Mouse (Mus musculus) lung, embryonic 15.5 days (tissue): ENCODE results near the gene Agxt2. TPM values are rescaled to one million over a fixed set of nuclear protein-coding genes. Genes with fewer than 3 reads are reported as not detected.

Source experiments
- ATAC-seq: fragments of 200-750 bp; cut with Nextera tagmentation; 2 replicates; pipeline ENCODE4 v1.8.0; 2017; ENCODE audit warnings: moderate number of reproducible peaks, borderline replicate concordance; ENCODE audit not compliant: low FRiP score, low TSS enrichment; ENCODE audit errors: extremely low read depth
- H3K27ac ChIP-seq: fragments of 300-500 bp; sonication (generic); 2 replicates; pipeline ENCODE4 v1.5.1; 2015; ENCODE audit warnings: moderate library complexity, mild to moderate bottlenecking, inconsistent platforms
- H3K27me3 ChIP-seq: fragments of 300-500 bp; sonication (generic); 2 replicates; pipeline ENCODE4 v1.6.1; 2015; ENCODE audit warnings: inconsistent platforms
- H3K36me3 ChIP-seq: fragments of 300-500 bp; sonication (generic); 2 replicates; pipeline ENCODE4 v1.6.1; 2015; ENCODE audit warnings: inconsistent platforms
- H3K4me1 ChIP-seq: fragments of 300-500 bp; sonication (generic); 2 replicates; pipeline ENCODE4 v1.6.1; 2015; ENCODE audit warnings: inconsistent platforms
- H3K4me2 ChIP-seq: fragments of 300-500 bp; sonication (generic); 2 replicates; pipeline ENCODE4 v1.6.1; 2015; ENCODE audit warnings: inconsistent platforms, mild to moderate bottlenecking, moderate library complexity
- H3K4me3 ChIP-seq: fragments of 300-500 bp; sonication (generic); 2 replicates; pipeline ENCODE4 v1.5.1; 2015; ENCODE audit warnings: mild to moderate bottlenecking, inconsistent platforms
- H3K9ac ChIP-seq: fragments of 300-500 bp; sonication (generic); 2 replicates; pipeline ENCODE4 v1.6.1; 2015; ENCODE audit warnings: inconsistent platforms
- H3K9me3 ChIP-seq: fragments of 300-500 bp; sonication (generic); 2 replicates; pipeline ENCODE4 v1.6.1; 2016; ENCODE audit warnings: inconsistent platforms
- WGBS: fragments of 180-500 bp; shearing (Covaris S2); methylation state at CpG from one replicate; pipeline ENCODE4 v1.1.7; 2015; 5-methylcytosine and 5-hydroxymethylcytosine counted together
- polyA plus RNA-seq: library from polyadenylated mRNA; unstranded; fragments of >200 nt; fragmentation: Nextera tagmentation; extraction: Ambion mirVana; gene quantifications from 2 replicates; pipeline ENCODE4 v1.2.1, GENCODE M21; 2015

Gene Agxt2
- polyA plus RNA-seq, 1 experiment from 2014 or later, result not detected

DNA sequence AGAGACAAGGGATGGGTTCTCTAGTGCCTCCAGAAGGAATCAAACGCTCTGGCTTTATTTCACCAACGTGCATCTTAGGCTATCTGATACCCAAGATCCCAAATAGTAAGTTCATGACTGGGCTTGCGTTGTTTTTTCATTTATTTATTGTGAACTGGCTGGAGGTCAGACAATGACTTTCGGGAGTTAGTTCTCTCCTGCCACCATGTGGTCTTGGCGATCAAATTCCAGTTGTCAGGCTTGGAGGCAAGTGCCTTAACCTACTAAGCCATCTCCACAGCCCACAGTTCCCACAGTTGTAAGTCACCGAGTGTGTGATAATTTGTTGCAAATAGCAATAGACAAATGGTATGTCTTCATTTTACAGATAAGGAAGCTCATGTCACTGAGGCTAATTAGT, 81.6 kb downstream of the Agxt2 start:
- H3K27me3 ChIP-seq, result no peaks in the 10 kb centered on the region
- H3K9me3 ChIP-seq, result no peaks in the 10 kb centered on the region
- no peak overlapping the region for H3K4me2 ChIP-seq
- 75% methylated on average over 6 of the region's 6 CpGs for WGBS
- H3K9ac ChIP-seq, result no peak overlapping the region
- H3K4me1 ChIP-seq, result no peaks in the 10 kb centered on the region
- H3K27ac ChIP-seq, result no peak overlapping the region
- ATAC-seq, result no peak
- H3K36me3 ChIP-seq, result peaks cover 6% of the 10 kb centered on the region; the same call in 1 of the 2 replicates
- H3K4me3 ChIP-seq, result no peak overlapping the region

DNA sequence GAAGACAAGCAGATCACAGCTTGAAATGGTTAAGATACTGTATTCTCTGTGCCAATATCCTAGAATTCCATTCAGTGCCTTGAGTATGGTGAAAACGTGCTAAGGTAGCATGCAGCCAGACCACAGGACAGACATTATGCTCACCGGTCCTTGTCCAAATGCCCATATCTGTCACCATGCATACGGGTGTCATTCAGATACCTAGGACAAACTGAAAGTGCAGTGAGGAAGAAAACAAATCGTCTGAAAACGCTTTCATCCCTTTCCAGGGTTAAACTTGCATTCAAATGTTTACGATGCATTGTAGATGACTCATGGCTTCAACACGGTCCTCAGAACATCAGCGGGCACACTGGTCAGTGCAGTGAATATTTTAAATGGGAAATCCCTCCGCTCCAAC, 83.2 kb downstream of the Agxt2 start:
- no peak for ATAC-seq
- H3K4me3 ChIP-seq, result no peak overlapping the region
- H3K27ac ChIP-seq, result no peak overlapping the region
- H3K4me1 ChIP-seq, result no peaks in the 10 kb centered on the region
- no peaks in the 10 kb centered on the region for H3K9me3 ChIP-seq
- no peak overlapping the region for H3K9ac ChIP-seq
- WGBS, result 84% methylated on average over 9 of the region's 9 CpGs
- no peaks in the 10 kb centered on the region for H3K27me3 ChIP-seq
- H3K4me2 ChIP-seq, result no peak overlapping the region
- H3K36me3 ChIP-seq, result peaks cover 18% of the 10 kb centered on the region

- H3K4me3 ChIP-seq, result no peak overlapping the region
- no peak overlapping the region for H3K4me2 ChIP-seq
- no peaks in the 10 kb centered on the region for H3K4me1 ChIP-seq
- no peak for ATAC-seq
- no peak overlapping the region for H3K9ac ChIP-seq
- no peaks in the 10 kb centered on the region for H3K9me3 ChIP-seq
- H3K27ac ChIP-seq, result no peak overlapping the region
- no peaks in the 10 kb centered on the region for H3K27me3 ChIP-seq
- 90% methylated on average over 1 of the region's 1 CpGs for WGBS
- H3K36me3 ChIP-seq, result peaks cover 22% of the 10 kb centered on the region
Measured at GRCm38 (mm10) chr15:10442275-10442674, 83.9 kb downstream of the Agxt2 start.

DNA sequence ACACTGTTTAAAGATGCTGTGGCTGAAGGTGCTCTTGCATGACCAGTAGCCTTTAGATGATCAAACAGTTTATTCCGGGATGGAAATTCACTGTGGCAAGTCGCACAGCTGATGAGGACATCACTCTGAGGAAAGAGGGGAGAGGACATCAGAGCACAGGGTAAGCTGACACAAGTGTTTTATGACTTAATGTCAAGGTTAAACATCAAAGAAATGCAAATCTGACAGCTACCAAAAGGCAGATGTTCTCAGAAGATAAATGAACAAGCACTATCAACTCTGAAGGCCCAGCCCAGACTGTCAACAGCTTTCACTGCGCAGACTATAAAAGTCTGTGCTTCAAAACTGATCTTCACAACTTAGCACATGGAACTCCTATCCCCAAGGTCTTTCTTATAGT, 88.8 kb downstream of the Agxt2 start:
- Histone ChIP-seq H3K9ac (no peak overlapping the region), H3K27me3 (no peaks in the 10 kb centered on the region), H3K4me3 (no peak overlapping the region), H3K9me3 (no peaks in the 10 kb centered on the region), H3K4me1 (no peaks in the 10 kb centered on the region), H3K36me3 (peaks cover 37% of the 10 kb centered on the region), H3K27ac (no peak overlapping the region), H3K4me2 (no peak overlapping the region)
- 90% methylated on average over 3 of the region's 3 CpGs for WGBS
- no peak for ATAC-seq

Other genes starting within 250 kb of the Agxt2 start
- gene Prlr, start 181.3 kb upstream of the Agxt2 start, polyA plus RNA-seq, result 0.20 and 0.35 TPM in 2 replicates
- not detected in 2 replicates for gene Gm21973, start 33.2 kb upstream of the Agxt2 start, polyA plus RNA-seq
- gene Dnajc21, start 112.0 kb downstream of the Agxt2 start, polyA plus RNA-seq, result 13.3 and 13.4 TPM in 2 replicates
- 97.1 and 103 TPM in 2 replicates for gene Brix1, start 127.4 kb downstream of the Agxt2 start, polyA plus RNA-seq
- 31.4 and 36.2 TPM in 2 replicates for gene Rad1, start 127.5 kb downstream of the Agxt2 start, polyA plus RNA-seq
- not detected in 2 replicates for gene Ttc23l, start 200.1 kb downstream of the Agxt2 start, polyA plus RNA-seq